Mouse (Mus musculus) kidney, adult 9 months (tissue): Measurements from ENCODE around the gene Dph7.

ENCODE experiments used
- DNase-seq: peaks from one replicate; pipeline ENCODE4 v3.0.0; 2022

Gene Dph7

DNA sequence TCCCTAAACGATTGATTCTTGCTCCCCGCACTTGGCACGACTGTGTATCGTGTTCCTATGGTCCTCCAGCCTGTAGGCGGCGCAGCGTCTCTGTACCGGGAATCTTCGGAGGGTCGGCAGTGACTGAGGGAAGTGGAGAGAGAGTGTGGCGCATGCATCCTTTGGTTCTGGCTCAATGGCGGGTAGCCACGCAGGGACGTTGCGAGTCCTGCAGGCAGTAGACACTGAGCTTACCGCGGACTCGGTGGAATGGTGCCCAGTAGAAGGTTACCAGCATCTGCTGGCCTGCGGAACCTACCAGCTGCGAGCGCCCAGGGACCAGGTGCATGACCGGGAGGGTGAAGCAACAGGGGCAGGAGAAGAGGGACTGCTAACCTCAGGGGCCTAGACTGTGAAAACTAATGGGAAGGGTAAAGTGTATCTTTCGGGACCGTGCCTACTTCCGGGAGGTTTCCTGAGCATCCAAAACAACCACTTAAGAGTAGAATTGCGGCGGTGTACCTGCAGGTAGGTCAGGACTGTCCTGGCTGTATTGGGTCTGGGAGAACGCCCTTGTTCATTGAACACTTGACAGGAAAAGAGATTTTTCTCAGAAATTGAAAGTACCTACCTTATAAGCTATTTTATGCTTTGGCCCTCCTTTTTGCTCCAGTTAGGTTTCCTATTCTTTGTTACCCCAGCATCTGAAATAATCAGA, at the start of gene Dph7:
Gene Dph7, plus strand, starts transcription at position 97 of the 697 bp plus-strand sequence.
- peak; percentile 85 for DNase-seq

DNA sequence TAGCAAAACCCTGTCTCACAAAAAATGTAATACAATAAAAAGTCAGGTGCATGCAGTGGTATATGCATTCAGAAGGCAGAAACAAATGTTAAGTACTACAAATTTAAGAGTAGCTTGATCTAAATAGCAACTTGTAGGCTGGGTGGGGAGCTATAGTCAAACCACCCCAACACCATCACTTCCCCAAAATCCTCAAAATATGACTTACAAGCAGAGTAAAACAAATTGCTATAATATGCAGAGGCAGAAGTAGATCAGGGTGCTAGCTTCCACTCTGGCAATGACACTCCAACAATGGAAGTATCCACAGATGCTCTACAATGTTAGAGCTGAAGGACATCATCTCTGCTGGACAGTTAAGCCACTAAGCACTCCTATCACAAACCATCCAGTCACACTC, 49.6 kb upstream of the Dph7 start:
- no peak for DNase-seq

DNA sequence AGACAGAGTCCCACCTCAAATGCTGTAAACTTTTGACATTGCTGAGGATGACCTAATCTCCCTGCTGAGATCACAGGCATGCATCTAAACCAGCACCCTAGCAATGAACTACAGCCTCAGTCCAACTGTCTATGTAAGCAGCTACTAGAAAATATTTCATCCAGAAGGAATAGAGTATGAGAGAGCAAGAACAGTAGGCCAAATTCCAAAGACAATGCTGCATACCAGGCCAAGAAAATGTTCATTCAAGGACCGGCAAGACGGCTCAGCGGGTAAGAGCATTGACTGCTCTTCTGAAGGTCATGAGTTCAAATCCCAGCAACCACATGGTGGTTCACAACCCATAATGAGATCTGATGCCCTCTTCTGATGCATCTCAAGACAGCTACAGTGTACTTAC, 47.4 kb upstream of the Dph7 start:
- DNase-seq, result peak; percentile 45

DNA sequence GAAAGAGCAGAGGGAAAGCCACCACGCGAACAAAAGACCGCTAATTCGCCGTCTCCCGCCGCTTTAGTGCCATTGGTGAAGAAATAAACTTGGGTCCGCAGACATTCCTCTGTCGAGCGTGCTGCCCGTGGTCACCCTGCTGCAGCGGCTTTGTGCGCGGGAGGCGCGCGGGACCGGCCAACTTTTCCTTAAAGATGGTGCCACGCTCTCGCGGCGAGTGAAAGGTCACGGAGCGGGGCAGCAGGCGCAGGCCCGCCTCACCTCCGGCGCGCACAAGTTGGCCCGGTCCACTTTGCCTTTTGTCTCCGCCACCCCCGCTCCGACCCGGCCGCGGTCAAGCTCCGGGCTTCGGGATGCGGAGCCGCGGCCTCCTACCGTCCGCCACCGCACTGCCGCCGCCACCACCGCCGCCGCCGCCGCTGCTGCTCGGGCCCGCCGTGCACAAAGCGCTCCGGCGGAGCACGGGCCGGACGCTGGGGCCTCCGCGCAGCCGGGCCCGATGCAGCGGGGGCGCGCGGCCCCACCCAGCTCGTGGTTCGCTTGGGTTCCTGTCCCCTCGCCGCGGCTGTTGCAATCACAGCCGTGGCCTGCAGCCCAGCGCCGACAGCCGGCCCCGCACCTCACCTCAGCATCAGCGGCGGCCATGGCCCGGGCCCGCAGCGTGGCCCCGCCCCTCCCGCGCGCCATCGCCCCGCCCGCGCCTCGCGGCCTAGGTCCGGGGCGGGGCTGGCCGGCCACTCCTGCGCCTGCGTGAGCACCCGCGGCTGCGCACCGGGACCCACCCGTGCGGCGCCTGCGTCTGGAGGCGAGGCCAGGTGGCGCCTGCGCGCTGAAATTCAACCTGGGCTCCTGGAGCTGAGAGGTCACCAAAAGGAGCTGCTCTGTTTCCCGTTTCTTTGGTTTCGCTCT, 43.0 kb upstream of the Dph7 start, which contains the start of gene Ehmt1:
Gene Ehmt1, minus strand, starts transcription at position 685 of the 909 bp plus-strand sequence.
- DNase-seq, result peak; percentile 96

DNA sequence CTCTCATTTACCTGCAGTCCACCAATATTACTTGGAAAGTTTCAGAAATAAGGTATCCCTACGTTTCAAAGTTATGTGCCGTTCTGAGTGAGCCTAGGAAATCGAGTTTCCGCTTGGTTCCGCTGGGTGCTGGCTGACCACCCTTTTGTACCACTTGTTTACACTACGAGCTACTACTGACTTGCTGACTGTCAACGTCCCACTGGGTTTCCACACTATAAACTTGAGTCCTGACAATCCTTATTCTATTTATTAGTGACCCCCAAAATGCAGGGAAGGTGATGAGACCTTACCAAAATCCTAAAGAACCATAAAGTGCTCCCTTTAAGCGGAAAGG, 42.4 kb upstream of the Dph7 start:
- no peak for DNase-seq

DNA sequence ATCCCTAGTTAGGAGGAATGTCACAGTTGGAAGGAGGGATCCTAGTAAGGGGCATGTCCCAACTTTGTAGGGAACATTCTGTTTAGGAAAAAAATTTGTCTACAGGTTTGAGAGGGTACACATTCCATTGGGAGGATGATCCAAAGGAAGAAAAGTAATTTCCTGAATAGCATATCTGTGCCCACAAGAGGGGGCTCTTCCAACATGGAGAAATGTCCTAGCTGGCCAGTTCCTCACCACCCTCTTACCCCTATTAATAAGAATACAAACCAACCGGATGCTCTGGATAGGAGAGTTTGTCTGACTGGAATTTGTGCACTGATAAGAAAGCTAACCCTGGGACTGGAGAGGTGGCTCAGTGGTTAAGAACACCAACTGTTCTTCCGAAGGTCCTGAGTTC, 38.6 kb upstream of the Dph7 start:
- peak; percentile 49 for DNase-seq

DNA sequence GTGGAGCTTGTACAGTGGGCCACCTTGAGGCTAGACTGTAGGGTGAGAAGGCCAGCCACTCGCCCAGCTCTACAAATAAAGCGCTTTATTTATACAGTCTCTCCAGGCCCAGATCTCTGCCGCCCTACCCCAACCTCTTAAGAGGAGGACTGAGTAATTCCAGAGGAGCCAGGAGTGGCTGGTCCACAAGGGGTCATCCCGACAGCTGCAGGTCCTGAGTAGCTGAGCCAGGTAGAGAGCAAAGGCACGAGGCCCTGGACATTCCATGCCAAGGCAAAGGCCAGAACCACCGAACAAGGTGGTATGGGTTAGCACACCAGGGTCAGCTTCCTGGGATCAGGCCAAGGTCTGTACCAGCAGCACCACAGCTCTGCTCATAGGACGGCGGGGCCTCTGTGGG, 36.9 kb upstream of the Dph7 start:
- DNase-seq, result no peak

DNA sequence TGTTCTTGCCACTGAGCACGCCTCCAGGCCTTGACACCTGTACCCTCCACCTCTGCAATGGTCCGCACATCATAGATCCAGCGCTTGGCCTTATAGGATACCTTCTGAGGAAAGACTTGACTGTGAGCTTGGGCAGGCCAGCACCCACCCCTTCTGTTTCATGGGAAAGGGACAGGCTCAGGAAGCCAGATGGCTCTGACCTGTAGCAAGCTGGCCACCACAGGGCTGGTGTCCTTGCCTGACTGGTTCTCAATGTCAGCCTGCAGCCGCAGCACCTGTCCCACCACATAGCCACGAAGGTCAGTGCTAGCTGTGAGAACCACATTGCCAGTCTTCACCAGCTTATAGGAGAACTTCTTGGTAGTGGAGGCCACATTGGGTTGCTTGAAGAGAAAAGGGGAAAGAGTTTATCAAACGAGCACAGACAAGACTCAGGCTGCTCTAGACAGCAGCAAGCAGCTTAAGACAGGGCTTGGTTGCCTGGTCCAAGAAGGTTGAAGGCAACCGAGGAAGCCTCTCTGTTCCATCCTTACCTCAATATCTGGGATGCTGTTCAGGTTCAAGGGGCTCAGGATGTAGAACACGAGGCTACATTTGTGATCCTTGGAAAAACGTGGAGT, 35.7 kb upstream of the Dph7 start:
- no peak for DNase-seq

DNA sequence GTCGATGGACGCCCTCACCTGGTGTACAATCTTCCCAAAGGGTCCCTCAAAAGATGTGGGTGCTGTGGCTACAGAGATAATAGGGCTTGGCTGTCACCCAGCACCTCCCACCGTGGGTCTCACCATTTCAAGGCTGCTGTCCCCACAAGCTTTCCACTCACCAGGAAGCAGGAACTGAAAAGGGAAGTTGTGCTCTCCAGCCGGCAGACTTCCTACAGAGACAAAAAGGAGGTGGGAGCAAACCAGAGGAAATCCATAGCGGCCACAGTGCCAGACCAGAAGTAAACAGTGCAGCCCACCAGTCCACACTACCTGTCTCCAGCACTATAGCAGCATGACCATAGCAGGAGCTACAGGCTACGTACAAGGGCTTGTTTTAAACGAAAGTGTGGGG, 35.2 kb upstream of the Dph7 start:
- no peak for DNase-seq

DNA sequence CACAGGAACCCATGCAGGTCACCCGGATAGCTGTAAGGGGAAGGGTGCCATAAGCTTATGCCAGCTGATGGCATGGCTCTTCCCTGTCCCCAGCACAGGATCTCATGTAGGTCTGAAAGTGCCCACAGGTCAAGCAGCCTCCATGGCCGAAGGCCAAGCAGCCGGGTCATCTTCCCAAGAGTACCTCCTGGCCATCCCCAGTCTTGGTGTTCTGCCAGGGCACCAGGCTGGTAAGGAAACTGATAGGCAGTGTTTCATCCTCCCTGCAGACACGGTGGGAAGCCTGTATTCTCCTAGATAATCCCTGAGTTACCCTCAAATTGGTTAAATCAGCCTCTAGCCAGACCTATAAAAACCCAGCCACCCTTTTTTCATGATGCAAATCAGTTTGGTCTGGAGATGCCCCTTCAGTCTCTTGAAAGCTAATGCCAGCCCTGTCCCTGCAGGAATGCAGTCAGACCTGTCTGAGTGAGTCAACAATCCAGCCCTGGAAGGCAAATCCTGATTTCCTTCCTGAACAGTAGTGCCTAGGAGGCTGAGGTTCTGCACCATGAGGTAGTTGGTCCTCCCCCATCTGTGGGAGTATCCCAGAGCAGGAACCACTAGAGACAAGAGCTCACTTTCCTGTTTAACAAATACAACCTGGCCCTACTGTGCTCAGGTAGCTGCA, 34.3 kb upstream of the Dph7 start:
- peak; percentile 73 for DNase-seq

DNA sequence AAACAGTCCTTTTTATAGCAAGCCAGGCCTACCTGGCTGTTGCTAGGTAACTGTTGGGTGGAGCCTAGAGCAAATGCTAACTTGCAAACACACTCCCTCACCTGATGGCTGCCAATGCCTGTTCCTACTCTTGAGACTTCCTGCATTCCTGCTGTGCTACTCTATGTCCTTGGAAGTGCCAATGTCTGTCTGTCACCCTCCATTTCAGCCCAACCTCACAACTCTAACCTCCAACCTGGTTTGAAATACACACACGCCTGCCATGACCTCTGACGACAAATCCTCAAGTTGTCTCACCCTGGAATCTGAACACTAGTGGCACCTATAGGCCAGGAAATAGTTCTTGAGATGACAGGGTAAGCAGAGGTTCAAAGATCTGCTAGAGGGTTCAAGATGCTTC, 33.1 kb upstream of the Dph7 start:
- DNase-seq, result peak; percentile 70

DNA sequence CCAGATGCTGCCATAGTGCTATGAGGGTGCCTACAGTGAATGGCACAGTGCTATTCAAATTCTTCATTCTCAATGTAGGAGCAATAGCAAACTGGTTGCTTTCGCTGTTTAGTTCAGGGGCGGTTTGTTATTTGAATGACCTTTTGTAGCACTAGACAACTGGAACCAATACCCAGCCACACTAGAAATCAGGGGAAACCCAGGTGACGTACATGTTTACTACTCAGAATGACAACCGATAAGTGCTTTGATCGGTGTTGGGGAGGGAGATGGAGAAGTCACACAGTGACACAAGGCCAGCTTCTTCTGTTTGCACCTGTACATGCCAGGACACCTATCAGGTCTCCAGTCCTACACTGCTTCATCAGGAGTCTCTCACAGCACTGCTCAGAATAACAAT, 32.6 kb upstream of the Dph7 start:
- no peak for DNase-seq

DNA sequence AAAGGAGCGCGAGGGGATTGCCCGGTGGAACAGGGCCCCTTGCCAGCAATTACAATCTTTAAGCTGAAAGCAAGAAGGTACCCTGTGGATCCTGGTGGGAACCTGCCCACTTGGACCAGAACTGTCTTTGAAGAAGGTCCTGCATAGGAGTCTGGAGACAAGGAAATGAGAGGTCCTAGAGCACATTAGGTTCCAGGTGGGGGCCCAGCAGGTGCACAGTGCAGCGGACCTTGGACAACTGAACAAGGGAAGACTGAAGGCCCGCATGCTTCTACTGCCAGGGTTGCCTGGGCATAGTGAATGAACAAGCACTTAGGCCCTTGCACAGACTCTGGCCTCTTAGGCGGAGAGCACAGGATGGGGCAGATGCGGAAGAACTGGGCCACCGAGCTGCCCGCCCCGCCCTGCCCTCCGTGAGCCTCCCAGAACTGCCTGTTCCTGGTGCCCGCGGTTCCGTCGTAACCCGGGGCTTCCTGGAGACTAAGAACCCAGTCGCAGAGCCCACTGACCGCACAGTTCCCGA, 27.7 kb upstream of the Dph7 start:
- peak; percentile 69 for DNase-seq

DNA sequence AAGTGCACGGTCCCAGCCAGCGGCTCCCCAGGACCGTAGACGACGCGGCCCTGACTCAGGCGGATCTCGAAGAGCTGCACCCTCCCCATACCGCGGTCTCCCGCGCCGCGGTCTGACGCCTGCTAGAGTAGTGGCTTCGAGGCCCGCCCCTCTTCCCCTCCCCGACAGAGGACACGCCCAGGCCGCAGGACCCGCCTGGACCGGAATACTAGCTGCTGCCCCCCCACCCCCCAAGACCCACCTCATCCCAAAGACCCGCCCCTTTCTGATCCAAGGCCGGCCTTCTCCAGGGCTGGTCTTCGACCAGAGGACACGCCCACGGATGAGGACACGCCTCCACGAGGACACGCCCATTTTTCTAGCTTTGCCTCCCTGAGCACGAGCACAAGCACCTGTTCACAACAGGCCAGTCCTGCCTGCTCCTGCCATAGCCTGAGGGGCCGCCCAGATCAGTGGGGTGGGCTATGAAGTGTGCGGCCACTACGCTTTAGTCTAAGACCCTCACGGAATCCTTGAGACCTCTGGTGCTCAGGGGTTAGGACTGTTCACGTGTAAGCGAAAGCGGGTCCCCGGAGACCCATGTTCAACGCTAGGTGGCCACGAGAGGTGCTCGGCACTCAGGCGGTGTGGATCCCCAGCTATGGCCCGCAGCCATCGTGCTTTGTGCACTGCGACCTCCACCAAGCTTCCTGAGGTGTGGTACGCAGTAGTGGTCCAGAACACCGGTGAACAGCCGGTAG, 27.0 kb upstream of the Dph7 start, which contains the start of gene Arrdc1:
Gene Arrdc1, minus strand, starts transcription at position 196 of the 740 bp plus-strand sequence.
- peak; percentile 97 for DNase-seq

DNA sequence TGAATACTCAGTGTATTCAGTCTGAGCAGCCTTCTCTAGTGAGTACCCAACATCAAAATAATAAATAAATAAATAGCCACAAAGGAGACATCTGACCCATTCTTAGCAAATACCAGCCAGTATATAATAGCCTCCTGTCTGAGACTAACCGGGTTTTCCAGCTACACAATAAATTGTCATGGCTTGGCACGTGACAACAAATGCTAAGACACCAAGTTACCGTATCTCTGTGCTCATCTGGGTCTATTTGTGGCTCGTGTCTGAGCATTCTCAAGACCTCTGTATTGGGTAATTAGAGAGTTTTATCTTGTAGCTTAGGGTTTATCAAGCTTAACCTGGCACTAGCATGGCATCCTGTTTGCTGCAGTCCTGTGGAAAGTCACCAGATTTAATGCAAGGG, 20.1 kb upstream of the Dph7 start:
- no peak for DNase-seq

DNA sequence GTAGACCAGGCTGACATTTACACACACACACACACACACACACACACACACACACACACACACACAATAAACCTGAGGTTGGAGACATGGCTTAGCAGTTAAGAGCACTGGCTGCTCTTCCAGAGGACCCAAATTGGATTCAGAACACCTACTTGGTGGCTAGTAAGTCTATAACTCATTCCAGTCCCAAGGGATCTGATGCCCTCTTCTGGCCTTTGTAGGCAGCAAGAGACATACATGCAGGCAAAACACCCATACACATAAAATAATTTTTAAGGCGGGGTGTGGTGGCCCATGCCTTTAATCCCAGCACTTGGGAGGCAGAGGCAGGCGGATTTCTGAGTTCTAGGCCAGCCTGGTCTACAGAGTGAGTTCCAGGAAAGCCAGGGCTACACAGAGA, 17.9 kb upstream of the Dph7 start:
- peak; percentile 73 for DNase-seq

DNA sequence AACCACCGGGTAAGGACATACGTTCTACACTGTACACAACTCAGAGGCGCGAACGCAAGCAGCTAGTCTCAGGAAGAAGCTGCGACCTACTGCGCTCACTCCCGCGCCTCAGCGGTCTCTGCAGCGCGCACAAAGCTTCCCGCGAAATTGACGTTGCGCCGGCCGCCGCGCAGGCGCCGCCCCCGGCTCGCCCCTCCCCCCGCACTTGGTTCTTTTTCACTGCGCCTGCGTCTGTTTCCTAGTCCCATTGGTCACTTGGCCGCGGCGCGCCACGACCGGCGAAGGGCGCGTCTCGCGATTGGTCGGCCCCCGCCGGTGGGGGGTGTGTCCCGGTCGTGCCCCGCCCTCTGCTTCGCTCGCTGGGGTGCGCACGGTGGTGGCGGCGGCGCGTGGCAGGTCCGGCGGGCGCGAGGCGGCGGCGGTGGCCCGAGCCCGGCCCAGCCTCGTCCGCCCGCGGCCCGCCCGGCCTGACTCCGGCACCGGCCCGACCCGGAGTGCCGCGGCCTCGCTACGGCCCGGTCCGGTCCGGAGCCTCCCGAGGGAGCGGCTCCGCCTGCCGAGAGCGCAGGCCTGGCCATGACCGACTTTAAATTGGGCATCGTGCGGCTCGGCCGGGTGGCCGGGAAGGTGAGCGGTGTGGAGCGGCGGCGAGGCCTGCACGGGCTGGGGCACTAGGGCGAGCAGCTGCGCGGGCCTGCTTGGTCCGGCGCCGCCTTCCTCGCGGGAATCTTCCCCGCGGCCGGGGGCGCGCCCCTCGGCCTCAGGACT, 12.6 kb upstream of the Dph7 start, which contains the start of gene Zmynd19:
Gene Zmynd19, plus strand, starts transcription at position 372 of the 768 bp plus-strand sequence.
- DNase-seq, result peak; percentile 97

DNA sequence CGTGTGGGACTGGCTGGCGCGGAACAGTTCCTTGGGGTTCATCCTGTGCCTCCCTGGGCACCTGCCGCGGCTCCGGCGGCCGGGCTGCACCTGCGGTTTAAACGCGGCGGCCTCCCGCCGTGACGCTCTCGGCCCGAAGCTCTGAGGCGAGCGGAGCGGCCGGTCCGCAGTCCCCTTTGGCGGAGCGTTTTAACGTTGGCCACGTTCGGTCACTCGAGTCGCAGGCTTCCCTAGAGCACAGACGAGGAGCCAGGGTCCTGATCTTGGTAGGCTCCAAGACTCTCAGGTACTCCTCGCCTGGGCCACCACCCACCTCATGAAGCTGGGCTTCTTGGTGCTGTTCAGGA, 12.0 kb upstream of the Dph7 start:
- DNase-seq, result no peak

DNA sequence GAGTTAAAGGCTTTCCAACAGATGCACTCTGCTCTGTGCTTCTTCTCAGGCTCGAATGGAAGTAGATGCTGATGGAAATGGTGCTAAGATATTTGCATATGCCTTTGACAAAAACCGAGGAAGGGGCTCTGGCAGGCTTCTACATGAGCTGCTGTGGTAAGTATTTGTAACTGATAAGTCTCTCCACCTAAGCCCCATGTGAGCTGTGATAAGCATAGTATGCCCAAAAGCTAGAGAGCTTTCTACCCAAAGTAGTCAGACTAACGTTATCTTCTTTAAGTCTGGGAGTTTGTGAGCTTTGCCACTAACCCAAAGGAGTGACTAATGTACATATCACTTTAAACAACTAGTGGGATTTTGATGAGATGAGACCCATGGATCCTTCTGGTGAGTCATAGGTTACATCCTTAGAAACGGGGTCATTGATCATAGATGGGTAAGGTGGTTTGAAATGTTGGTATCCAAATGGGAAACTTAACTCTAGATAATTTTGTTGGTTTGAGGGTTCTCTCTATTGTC, 9.6 kb upstream of the Dph7 start:
- DNase-seq, result no peak

DNA sequence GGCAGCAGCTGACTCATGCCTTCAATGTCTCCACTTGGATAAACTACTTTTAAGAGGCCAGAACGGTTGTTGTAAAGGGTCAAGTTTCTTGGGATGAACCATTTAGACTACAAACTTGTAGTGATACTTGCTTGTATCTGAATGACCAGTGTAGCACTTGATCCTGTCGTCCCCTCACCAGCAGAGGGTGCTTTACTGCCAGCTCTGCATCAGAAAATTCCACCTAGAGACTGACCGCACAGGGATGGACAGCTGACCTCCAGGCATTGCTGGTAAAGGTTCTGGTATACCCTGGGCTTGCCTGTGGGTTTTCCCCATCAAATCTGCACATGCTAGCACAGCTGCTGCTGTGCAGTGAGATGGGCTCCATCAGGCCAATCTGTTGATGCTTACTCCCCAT, 1.3 kb upstream of the Dph7 start:
- peak; percentile 72 for DNase-seq

DNA sequence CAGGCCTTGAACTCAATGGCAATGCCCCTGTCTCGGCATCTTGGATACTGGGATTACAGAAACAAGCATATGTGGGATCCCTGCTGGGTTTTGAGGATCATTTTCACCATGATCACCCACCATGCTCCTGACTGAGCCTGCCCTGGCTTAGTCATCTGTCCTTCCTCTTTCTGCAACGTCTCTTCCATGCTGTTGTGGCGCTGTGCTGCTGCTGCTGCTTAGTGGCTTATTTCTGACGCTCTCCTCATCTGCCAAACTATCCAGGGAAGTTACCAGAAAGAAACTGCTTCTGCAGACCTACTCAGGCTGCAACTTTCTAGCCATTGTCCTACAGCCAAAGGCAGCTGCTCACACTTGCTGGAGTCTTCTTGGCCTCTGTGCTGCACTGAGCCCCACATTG, 8.2 kb downstream of the Dph7 start:
- DNase-seq, result no peak
